Mouse (Mus musculus) lung, embryonic 14.5 days (tissue): Measurements from ENCODE around the gene Lekr1. TPM values are rescaled to one million over a fixed set of nuclear protein-coding genes. Genes with fewer than 3 reads are reported as not detected.

Experiments
- ATAC-seq: fragments of 200-750 bp; cut with Nextera tagmentation; 2 replicates; pipeline ENCODE4 v1.8.0; 2017; ENCODE audit warnings: mild to moderate bottlenecking, moderate TSS enrichment, moderate library complexity; ENCODE audit not compliant: insufficient read depth
- DNase-seq: peaks from one replicate; pipeline ENCODE4 v3.0.0-alpha.2; 2015
- H3K27ac ChIP-seq: fragments of 300-500 bp; sonication (generic); 2 replicates; pipeline ENCODE4 v1.5.1; 2014; ENCODE audit warnings: low read depth, mild to moderate bottlenecking, moderate library complexity
- H3K27me3 ChIP-seq: fragments of 300-500 bp; sonication (generic); 2 replicates; pipeline ENCODE4 v1.6.1; 2014; ENCODE audit warnings: low read length, control low read depth; ENCODE audit not compliant: insufficient read depth
- H3K36me3 ChIP-seq: fragments of 300-500 bp; sonication (generic); 2 replicates; pipeline ENCODE4 v1.6.1; 2014; ENCODE audit warnings: control low read depth; ENCODE audit not compliant: insufficient read depth
- H3K4me1 ChIP-seq: fragments of 300-500 bp; sonication (generic); 2 replicates; pipeline ENCODE4 v1.6.1; 2014; ENCODE audit warnings: antibody characterized with exemption, control low read depth; ENCODE audit not compliant: insufficient read depth
- H3K4me2 ChIP-seq: fragments of 300-500 bp; sonication (generic); 2 replicates; pipeline ENCODE4 v1.6.1; 2014; ENCODE audit warnings: mild to moderate bottlenecking
- H3K4me3 ChIP-seq: fragments of 300-500 bp; sonication (generic); 2 replicates; pipeline ENCODE4 v1.5.1; 2014; ENCODE audit warnings: low read depth, low read length
- H3K9ac ChIP-seq: fragments of 300-500 bp; sonication (generic); 2 replicates; pipeline ENCODE4 v1.6.1; 2014
- H3K9me3 ChIP-seq: fragments of 300-500 bp; sonication (generic); 2 replicates; pipeline ENCODE4 v1.6.1; 2016; ENCODE audit warnings: low read depth, low read length, control low read depth
- CTCF ChIP-seq: IDR thresholded peaks from 2 replicates; pipeline ENCODE4 v1.5.1; 2016; ENCODE audit warnings: antibody characterized with exemption, low read depth
- WGBS: fragments of 180-500 bp; shearing (Covaris S2); extraction: QIAGEN DNeasy Blood & Tissue Kit; methylation state at CpG from one replicate; pipeline ENCODE4 v1.1.7; 2014; 5-methylcytosine and 5-hydroxymethylcytosine counted together
- polyA plus RNA-seq: library from polyadenylated mRNA; unstranded; fragments of >200 nt; fragmentation: Nextera tagmentation; extraction: Ambion mirVana; gene quantifications from 2 replicates; pipeline ENCODE4 v1.2.1, GENCODE M21; 2014

The Lekr1 gene
- polyA plus RNA-seq, 1 experiment from 2014 or later = 9.5 TPM

- no peak for DNase-seq
- H3K4me2 ChIP-seq = no peak overlapping the region
- H3K9ac ChIP-seq = no peak overlapping the region
- no peaks in the 10 kb centered on the region for H3K27me3 ChIP-seq
- no peak overlapping the region for H3K27ac ChIP-seq
- TF ChIP-seq CTCF = no peak
- no peaks in the 10 kb centered on the region for H3K4me1 ChIP-seq
- ATAC-seq = no peak
- WGBS = 55% methylated on average over 4 of the region's 4 CpGs
- no peaks in the 10 kb centered on the region for H3K36me3 ChIP-seq
- no peak overlapping the region for H3K4me3 ChIP-seq
- H3K9me3 ChIP-seq = no peaks in the 10 kb centered on the region
Measured at GRCm38 (mm10) chr3:65818597-65818996, 152.6 kb downstream of the Lekr1 start.

GRCm38 (mm10) chr3:65819841-65820240 lies 153.8 kb downstream of the Lekr1 start:
- Histone ChIP-seq H3K36me3 (no peaks in the 10 kb centered on the region), H3K27me3 (no peaks in the 10 kb centered on the region), H3K27ac (no peak overlapping the region), H3K9ac (no peak overlapping the region), H3K9me3 (no peaks in the 10 kb centered on the region), H3K4me3 (no peak overlapping the region), H3K4me2 (no peak overlapping the region), H3K4me1 (no peaks in the 10 kb centered on the region)
- DNase-seq = peak; percentile 43
- ATAC-seq = no peak
- WGBS = 33% methylated on average over 6 of the region's 6 CpGs
- no peak for TF ChIP-seq CTCF

GRCm38 (mm10) chr3:65824886-65825285 lies 158.9 kb downstream of the Lekr1 start:
- Histone ChIP-seq H3K36me3 (no peaks in the 10 kb centered on the region), H3K4me3 (no peak overlapping the region), H3K4me1 (peaks cover 3% of the 10 kb centered on the region; the same call in 1 of the 2 replicates), H3K9me3 (no peaks in the 10 kb centered on the region), H3K27ac (no peak overlapping the region), H3K27me3 (no peaks in the 10 kb centered on the region), H3K4me2 (no peak overlapping the region), H3K9ac (no peak overlapping the region)
- no peak for TF ChIP-seq CTCF
- 41% methylated on average over 3 of the region's 3 CpGs for WGBS
- peak; percentile 44 for DNase-seq
- ATAC-seq = no peak

GRCm38 (mm10) chr3:65826716-65827115 lies 160.7 kb downstream of the Lekr1 start:
- Histone ChIP-seq H3K27ac (no peak overlapping the region), H3K9ac (no peak overlapping the region), H3K27me3 (no peaks in the 10 kb centered on the region), H3K4me2 (no peak overlapping the region), H3K4me3 (no peak overlapping the region), H3K9me3 (no peaks in the 10 kb centered on the region), H3K4me1 (peaks cover 12% of the 10 kb centered on the region), H3K36me3 (no peaks in the 10 kb centered on the region)
- 55% methylated on average over 6 of the region's 6 CpGs for whole genome bisulfite sequencing
- DNase-seq (no peak), ATAC-seq (no peak)
- no peak for TF ChIP-seq CTCF

- H3K27ac ChIP-seq = no peak overlapping the region
- no peak overlapping the region for H3K4me3 ChIP-seq
- DNase-seq (no peak), ATAC-seq (no peak)
- H3K9ac ChIP-seq = no peak overlapping the region
- H3K4me1 ChIP-seq = peaks cover 12% of the 10 kb centered on the region
- no peak overlapping the region for H3K4me2 ChIP-seq
- H3K27me3 ChIP-seq = no peaks in the 10 kb centered on the region
- no peaks in the 10 kb centered on the region for H3K36me3 ChIP-seq
- WGBS = 70% methylated on average over 5 of the region's 5 CpGs
- no peak for TF ChIP-seq CTCF
- H3K9me3 ChIP-seq = no peaks in the 10 kb centered on the region
Measured at GRCm38 (mm10) chr3:65827400-65827799, 161.4 kb downstream of the Lekr1 start.

- Histone ChIP-seq H3K4me2 (no peak overlapping the region), H3K9ac (no peak overlapping the region), H3K27me3 (no peaks in the 10 kb centered on the region), H3K36me3 (no peaks in the 10 kb centered on the region), H3K27ac (no peak overlapping the region), H3K4me1 (peaks cover 15% of the 10 kb centered on the region), H3K9me3 (no peaks in the 10 kb centered on the region), H3K4me3 (no peak overlapping the region)
- DNase-seq (no peak), ATAC-seq (no peak)
- no peak for TF ChIP-seq CTCF
- 47% methylated on average over 3 of the region's 3 CpGs for WGBS
Measured at GRCm38 (mm10) chr3:65828020-65828419, 162.0 kb downstream of the Lekr1 start.

- H3K4me3 ChIP-seq = no peak overlapping the region
- no peak for TF ChIP-seq CTCF
- no peak overlapping the region for H3K27ac ChIP-seq
- ATAC-seq = peak; percentile 89
- no peaks in the 10 kb centered on the region for H3K9me3 ChIP-seq
- H3K4me1 ChIP-seq = peaks cover 15% of the 10 kb centered on the region
- H3K4me2 ChIP-seq = no peak overlapping the region
- no peaks in the 10 kb centered on the region for H3K36me3 ChIP-seq
- no peak overlapping the region for H3K9ac ChIP-seq
- 10% methylated on average over 7 of the region's 7 CpGs for WGBS
- H3K27me3 ChIP-seq = no peaks in the 10 kb centered on the region
- peak; percentile 93 for DNase-seq
Measured at GRCm38 (mm10) chr3:65829230-65829629, 163.2 kb downstream of the Lekr1 start.

GRCm38 (mm10) chr3:65829943-65830483 lies 164.0 kb downstream of the Lekr1 start:
- no peak overlapping the region for H3K27ac ChIP-seq
- no peaks in the 10 kb centered on the region for H3K36me3 ChIP-seq
- no peaks in the 10 kb centered on the region for H3K27me3 ChIP-seq
- 33% methylated on average over 7 of the region's 7 CpGs for WGBS
- no peak for DNase-seq
- no peak for ATAC-seq
- H3K4me3 ChIP-seq = no peak overlapping the region
- no peak overlapping the region for H3K9ac ChIP-seq
- H3K9me3 ChIP-seq = no peaks in the 10 kb centered on the region
- H3K4me2 ChIP-seq = no peak overlapping the region
- no peak for TF ChIP-seq CTCF
- peaks cover 15% of the 10 kb centered on the region for H3K4me1 ChIP-seq
